Mouse (Mus musculus) NIH3T3 (cell line): Measurements from ENCODE around the gene Magix.
A peak's percentile ranks its signal among the peaks of the same experiment; 100 is the strongest.

Source experiments
- DNase-seq: peaks from one replicate; pipeline ENCODE4 v3.0.0-alpha.2; 2012; ENCODE audit warnings: low read depth

Magix gene

DNA sequence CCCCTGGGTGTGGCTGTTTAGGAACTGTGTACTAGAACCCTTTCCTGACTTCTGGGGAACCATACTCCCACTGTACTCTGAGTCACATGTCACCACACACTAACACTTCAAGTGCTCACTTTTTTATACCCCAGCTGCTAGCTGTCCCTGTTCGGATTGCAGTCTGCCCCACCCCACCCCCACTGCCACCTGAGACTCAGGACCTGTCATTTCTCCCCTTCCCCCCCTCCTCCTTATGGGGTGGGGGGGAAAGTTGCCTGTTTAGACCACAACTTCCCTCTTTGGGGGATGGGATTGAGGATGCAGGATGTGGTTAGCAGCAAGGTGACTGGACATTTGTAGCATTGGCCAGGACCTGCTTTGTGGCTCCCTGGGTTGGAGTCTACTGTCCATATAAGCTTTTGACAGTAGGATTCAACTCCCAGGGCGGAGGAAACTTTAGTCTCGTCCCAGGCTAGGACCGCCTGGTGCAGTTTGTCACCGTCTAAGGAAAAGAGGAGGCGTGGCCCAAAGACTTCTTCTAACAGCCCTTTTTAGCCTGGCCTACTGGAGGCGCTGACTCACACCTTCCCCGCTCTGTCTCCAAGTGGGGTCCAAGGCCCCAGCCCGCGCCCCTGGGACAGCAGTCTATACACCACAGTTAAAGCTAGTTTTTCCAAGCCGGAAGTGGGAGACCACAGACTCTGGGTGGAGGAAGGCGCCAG lies 7.3 kb downstream of the Magix start:
- peak; percentile 67 for DNase-seq

DNA sequence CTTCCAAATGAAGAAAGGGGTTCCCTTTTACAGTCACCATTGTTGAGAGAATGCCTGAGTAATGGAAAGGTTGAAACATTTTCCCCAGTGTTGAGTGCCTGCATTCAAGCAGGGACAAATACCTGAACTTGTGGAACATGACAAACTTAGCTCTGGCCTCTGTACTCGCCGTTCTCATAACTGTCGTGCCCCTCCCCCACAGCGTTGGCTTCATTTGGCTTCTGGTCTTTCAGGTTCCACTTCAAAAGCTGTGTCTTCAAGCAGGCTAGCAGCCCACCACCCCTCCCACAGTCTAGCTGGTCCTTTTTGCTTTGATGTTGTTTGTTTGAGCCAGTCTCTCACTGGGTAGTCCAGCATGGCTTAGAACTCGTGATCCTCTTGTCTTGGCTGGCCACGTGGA lies 8.3 kb downstream of the Magix start:
- no peak for DNase-seq

DNA sequence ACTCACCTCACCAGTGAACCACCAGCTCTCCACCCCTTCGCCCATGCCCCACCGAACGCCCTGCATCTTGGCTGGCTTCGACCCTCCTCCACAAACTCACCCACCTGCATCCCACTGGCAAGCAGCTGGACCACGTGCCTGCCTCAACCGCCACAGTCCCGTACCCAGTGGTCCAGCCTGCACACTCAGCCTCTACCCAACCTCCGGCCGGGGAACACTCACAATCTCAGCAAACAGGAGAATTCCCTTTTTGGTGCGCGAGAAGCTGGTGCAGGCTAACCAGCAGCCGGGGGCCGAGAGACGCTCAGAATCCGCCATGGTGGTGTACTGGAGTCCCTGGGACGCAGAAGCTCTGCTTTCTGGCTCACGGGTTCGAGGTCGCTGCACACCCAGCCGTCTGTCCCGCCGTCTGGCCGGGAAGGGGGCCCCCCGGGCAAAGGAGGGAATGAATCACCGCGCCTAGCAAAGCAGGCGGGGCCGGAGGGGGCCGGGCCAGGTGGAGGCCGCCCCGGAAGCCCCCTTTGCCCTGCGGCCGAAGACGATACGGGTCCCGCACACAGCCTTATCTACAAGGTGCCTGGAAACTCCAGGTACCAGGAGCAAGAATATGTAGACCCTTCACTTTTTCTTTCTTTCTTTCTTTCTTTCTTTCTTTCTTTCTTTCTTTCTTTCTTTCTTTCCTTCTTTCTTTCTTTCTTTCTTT lies 10.0 kb downstream of the Magix start, which contains the start of gene Plp2:
Gene Plp2 (minus strand): TSS at position 470 of the 703 bp plus-strand sequence.
- DNase-seq = peak; percentile 72

DNA sequence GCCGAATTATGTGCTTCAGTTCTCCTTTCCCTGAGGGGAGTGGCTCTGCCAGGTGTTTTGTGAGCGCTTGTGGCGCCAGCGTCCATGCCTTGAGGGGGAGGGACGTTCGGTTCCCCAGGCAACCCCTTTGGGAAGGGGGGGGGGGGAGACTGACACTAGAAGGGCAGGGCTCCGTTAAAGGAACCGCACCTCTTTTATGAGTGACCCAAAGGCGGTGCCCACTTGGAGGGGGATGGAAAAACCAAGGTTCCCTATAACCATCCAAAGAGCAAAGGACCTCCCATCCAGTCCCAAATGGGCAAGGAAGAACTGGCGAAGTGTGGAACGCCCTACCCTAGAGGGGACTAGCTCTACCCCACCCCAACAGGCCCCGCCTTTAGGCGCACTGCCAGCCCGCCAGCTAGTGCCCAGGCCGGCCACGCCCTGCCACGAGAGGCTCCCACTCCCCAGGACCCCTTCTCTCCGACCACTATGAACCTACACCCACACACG lies 10.6 kb downstream of the Magix start:
- DNase-seq = peak; percentile 76

DNA sequence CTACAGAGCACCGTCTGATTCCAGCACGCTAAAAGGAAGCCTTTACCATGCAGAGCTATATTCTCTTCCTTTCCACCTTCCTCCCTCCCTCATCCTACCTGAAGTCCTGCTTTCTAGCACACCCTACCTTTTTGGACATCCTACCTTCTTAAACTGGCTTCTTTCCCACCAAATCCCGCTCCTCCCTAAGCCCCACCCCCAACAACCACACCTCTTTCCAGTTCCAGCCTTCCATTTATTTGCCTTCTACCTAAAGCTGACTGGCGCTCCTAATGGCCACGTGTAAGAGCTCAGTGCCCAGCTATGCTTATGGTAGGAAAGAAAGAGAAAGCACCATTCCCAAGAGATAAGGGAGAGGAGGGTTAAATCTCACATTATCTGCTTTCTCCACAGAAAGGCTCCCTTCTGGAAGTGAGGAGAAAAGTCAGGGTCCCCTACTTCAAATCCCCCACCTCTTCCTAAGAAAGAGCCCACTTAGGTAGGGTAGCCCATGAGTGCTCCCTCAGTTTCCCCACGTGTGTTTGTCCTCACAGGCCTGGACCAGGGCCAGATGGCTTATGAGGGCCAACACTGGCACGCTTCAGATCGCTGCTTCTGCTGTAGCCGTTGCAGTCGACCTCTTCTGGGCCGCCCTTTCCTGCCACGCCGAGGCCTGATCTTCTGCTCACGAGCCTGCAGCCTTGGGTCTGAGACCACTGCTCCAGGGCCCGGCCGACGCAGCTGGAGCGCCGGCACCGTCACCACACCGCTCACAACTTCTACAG lies 15.1 kb downstream of the Magix start:
- DNase-seq = no peak

DNA sequence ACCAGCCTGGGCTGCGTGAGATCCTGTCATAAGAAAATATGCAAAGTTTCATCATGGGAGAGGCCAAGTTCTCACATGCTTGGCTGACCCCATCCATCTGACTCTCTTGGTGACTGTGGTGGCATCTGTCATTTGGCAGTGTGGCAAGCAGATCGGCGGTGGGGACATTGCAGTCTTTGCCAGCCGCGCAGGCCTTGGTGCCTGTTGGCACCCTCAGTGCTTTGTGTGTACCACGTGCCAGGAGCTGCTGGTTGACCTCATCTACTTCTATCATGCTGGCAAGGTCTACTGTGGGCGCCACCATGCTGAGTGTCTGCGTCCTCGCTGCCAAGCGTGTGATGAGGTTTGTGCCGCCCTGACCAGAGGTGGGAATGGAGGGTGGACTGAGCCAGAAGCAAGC lies 16.3 kb downstream of the Magix start:
- no peak for DNase-seq

DNA sequence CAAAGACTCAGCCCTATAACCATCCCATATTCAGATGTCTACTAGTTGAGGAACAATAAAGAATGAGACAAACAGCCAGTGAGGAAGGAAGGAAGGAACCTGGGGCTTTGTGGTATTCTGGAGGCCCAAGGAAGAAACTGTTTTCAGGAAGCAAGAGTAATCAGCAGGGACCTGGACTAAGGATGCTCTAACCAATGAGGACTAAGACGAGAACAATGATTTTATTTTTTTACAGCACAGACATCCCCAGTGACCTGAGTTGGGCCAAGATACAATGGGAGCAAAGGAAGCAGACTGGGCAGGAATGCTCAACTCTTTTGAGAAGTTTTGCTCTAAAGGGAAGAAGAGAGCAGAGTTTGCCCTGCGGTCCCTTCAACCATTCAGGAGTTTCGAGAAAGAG lies 18.1 kb downstream of the Magix start:
- no peak for DNase-seq

DNA sequence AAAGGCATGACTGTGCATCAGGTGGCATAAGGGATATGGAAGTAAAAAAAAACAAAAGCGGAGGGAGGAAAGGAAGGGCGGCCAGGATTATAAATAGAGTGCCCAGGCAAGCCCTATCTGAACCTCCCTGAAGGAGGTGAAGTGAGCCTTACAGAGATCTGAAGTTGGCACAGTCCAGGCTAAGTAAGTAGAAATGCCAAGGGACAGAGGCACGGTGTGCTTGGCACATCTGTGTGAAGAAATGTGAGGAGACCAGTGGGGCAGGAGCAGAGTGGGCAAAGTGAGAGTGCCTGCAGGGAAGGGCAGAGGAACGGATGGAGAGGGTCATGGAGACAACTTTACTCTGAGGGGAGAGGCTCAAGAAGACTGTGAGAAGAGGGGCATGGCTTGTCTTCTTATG lies 20.0 kb downstream of the Magix start:
- no peak for DNase-seq

DNA sequence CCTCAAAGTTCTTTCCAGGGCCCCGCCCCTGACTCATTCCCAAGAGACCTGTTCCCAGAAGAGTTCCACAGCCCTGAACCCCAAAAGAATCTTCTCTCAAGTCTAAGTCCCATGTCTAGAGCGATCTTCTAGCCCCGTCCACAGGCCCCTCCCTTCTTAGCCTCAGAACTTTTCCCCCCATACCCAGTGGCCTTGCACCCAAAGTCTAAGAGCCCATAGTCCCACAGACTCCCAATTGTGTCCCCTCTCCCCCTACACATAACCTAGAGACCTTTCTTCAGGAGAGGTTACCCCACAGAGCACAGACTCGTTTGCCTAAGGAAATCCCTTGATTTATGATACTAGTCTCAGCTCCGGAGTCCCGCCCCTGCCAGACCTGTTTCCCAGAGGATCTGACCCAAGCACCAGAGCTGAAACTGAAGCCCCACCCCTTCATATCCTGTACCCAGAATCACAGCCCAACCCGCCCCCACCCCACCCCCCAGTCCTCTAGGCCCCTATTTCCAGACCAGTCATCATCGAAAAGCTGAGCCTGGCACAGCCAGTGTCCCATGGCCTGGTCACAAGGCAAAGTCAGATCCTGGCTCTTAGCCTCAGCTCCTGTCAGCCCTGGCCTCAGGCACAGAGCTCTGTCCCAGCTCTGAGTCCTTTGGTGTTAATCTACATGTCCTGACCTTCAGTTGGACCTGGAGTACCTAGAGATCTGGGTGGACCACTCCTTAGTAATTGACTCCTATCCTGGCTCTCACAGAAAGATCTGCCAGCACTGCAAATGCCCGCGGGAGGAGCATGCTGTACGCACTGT lies 22.1 kb downstream of the Magix start:
- no peak for DNase-seq

DNA sequence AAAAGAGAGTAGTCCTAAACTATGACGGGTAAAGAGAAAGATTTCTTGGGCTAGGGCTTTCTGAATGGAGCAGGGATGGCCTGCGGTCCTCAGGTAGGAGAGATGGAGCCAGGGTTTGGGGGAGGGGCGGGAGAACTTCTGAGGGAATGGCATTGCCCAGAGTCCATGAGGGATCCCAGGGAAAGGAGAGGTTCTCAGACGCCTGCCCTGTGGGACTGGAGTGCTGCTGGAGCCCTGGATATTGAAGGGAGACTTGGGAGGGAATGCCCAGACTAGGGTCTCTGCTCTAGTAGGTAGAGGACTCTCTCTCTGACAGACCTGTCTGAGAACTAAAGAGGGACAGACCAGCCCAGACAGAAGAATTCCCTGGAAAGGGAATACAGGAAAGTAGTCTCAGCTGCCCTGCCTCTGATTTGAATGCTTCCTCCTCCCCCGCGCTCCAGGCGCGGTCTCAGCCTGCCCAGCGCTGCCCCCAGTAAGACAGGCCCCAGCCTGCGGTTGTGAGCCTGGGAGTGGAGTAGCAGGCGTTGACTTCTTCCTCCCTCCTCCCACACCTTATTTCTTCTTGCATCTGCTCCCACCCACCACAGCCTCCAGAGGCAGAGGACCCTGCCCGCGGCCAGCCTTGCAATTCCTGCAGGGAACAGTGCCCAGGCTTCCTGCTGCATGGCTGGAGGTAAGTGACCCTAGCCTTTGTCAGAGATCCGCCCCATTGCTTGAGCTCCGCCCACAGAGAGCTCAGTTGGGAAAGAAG lies 22.8 kb downstream of the Magix start:
- peak; percentile 72 for DNase-seq

DNA sequence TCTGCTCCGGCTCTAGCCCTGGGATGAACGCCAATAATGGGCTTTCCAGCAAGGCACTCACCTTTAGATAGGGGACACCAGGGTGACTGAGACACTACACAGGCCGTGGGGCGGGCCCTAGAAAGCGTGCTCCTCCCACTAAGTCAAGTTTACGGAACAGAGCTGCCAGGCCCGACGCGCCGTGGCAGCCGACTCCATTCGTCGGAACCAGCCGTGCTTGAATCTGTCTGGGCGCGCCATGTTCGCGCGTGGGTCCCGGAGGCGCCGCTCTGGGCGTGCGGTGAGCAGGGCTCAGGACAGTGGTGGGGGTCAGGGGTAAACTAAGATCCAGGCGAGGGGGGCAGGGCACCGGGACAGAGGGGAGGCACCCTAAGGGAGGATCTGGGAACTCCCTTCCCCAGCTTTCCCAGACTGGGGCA lies 23.8 kb downstream of the Magix start, which contains the start of gene Prickle3:
Gene Prickle3 (plus strand): TSS at position 40 of the 419 bp plus-strand sequence.
- no peak for DNase-seq

DNA sequence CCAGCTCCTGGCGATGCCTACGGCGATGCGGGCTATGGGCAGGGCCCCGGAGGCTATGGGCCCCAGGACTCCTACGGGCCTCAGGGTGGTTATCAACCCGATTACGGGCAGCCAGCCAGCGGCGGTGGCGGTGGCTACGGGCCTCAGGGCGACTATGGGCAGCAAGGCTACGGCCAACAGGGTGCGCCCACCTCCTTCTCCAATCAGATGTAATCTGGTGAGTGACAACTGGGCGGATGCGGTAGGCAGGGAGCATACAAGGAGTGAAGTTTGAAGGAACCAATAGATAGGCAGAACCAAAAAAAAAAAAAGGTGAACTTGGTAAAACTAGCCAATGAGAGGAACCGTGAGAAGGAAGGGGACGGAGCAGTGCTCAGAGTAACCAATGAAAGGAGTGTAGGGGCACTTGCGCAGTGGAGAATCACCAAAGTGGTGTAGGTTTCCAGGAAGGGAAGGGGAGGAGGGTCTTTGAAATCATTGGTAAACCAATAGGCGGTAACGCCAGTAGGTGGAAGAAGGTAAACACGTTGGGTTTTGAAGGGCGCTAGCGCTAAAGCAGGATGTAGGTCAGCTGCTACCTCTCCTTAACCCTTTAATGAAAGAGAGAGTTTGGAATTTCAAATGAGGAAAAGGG lies 32.3 kb downstream of the Magix start:
- peak; percentile 88 for DNase-seq

DNA sequence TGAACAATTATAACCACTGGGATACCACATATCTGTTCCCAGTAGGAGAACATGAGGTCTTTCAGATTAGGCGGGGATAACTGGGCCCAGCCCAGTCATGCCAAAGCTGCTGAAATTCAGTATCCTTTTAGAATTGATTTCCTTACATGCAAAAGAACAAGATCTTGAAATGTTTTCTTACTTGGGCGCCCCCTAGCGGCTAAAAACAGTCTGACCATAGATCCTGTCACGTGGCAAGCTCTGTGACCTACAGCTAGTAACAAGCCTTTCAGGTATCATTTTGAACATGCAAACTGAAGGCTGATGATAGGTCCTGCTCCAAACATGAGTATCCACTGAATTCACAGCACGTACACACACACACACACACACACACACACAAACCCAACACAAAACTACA lies 35.7 kb downstream of the Magix start:
- DNase-seq = peak; percentile 87

DNA sequence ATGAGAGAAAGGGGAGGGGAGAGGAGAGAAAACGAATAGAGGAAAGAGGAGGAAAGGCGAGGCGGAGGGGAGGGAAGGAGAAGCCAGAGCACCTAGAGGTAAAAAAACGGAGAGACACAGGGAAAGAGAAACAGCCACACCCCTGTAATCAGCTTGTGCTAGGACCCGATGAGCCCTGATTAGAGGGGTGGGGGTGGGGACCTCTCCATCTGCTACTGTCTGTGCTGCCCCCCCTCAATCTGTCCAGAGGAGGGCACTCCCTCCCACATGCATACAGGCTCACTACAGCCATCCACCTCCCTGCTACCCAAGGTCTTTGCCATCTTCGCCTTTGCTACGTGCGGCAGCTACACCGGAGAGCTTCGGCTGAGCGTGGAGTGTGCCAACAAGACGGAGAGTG lies 40.3 kb downstream of the Magix start:
- no peak for DNase-seq

DNA sequence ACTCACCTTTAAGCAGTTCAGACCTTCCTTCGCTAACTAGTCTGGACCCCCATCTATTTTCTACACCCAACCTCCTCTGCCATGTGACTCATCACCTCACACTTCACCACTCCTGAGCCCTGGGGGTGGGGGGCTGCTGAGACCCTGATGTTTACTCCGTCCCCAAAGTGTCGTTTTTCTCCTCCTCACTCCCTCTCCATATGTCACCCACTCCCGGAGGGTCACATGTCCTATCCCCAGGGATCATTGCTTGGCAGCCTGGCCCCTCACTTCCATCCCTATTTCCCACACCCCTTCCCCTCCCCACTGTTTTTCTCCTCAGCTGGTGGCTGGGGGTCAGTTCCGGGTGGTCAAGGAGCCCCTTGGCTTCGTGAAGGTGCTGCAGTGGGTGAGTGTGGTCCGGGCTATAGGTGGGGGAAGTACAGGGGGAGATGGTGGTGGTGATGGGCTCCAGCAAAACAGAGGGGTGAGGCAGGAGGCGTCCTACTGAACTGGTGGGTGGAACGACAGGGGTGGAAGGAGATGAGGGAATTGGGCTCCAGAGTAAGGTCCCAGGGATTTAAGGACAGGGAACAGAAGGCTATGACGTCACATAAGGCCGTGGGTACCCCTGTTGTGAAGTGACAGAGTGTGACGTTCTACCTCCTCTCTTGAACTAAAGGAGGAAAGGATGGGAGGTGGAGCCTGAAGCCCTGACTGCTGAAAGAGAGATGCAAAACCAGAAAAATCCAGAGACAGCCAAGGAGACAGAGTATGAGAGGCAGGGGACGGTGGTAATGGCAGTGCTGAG lies 41.3 kb downstream of the Magix start:
- no peak for DNase-seq

DNA sequence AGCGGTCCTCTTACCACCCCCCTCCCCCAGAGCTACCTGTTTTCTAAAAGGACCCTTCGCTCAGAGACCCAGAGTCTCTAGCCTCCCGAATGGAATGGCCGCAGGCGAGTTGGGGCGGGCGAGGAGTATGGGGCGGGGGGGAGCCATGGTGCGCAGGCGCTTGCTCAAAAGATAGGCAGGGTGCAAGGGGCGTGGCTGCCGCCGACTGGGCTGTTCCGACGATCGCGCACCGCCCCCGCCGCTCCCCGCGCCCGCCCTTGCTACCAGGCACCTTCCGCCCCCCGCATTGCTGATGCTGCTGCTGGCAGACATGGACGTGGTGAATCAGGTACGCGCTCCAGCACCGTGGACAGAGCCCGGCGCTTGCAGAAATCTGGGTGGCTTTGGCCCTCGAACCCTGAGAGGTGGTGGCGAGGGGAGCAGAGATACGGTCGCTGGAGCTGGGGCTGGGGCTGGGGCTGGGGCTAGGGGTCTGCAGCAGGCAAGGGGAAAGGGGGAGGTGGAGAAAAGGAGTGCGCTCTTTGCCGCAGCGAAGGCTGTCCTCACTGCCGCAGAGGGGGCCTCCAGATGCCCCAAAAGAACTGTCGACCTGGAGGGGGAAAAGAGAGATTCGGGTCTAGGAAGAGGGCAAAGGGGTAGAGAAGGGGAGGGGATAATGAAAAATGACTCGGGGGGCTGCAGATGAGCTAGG lies 42.5 kb downstream of the Magix start, which contains the start of gene Syp:
Gene Syp (plus strand): TSS at position 71 of the 691 bp plus-strand sequence.
- no peak for DNase-seq

DNA sequence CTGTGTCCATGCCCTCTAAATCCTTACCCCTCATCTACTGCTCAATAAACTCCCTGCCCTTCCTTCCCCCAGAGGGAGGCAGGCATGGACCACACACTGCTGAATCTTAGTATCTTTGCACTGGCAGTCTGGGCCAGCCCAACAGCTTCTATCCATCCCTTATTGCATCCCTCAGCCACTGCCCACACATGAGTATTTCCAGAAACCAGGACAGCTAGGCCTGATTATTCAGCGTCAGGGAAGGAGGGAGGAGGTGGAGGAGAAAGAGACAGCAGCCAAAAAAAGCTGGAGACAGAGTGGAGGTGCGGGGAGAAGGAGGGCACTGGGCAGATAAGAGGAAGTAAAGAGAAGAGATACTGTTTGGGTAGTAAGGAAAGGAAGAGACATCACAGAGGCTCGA lies 46.0 kb downstream of the Magix start:
- no peak for DNase-seq

DNA sequence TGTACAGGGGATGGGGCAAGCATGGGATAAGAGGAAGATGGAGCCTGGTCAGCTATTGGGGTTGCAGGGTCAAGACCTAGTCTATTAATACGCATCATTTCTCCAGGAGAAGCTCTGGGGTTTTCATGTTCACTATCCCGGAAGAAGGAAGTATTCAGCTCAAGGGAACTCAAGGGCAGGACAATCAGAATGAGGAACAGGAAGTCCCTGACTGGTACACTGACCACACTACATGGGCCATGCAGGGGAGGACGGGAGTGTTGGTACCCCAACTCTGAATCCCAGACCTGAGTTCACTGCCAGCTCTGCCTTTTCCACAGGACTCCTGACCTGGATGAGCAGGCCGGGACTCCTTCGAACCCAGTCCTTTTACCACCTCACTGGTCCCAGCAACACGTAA lies 48.5 kb downstream of the Magix start:
- DNase-seq = no peak
